28 mouse cellular contexts compared by ENCODE assay signal in the genomic region with DNA sequence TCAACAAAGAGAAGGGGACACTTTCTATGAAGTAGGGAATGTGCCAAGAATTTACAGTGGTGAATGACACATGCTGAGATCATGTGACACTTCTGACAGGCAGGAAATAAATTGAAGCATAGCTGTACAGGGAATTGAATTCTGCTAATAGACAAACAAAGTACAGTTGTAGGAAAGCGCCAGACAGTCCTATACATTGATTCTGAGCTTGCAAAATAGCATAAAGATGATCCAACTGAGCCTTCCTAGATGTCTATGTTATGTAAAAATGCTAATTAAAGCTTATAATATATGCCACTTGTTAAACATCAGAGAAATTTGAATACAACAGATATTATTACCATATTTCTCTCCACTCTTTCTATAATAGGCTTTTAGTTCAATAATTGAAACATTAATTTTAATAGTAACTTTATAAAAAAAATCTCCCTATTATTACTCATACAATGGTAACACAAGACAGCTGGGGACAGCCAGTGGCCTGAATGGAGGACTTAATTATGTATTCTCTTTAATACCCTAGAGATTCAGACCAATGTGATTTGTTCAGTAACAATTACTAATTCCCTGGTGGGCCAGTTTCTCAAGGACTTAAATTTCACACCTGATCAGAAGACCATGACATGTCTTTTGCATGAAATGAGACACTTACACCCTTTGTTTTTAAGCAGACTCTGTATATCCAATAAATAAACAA.
DNase-seq lines count a peak whose midpoint lies in the region; ATAC-seq and TF ChIP-seq lines count a peak whose summit lies in the region.
"Had no signal": no experiment of that assay in that cellular context is flagged by ENCODE, and none has a peak within 500 bp of the region (broad histone marks: within the 10 kb centered on the region; RNA-seq: fewer than 3 reads in every experiment).

No protein-coding gene starts in this region.

- H3K4me2 ChIP-seq in hindbrain, embryonic 12.5 days (replicated peaks), result no peak overlapping the region
- no peak overlapping the region for H3K4me2 ChIP-seq in hindbrain, postnatal 0 days (ENCODE audit: low read depth, low read length)
- H3K4me2 ChIP-seq in midbrain, embryonic 13.5 days (replicated peaks), result no peak overlapping the region
- H3K4me2 ChIP-seq in midbrain, postnatal 0 days (ENCODE audit: low read depth, low read length, poor library complexity, severe bottlenecking), result no peak overlapping the region
- no peak overlapping the region for H3K4me2 ChIP-seq in myocyte (ENCODE audit: low read depth)
- no peak overlapping the region for H3K4me2 ChIP-seq in liver, postnatal 0 days (ENCODE audit: low read depth, low read length)
- H3K4me2 ChIP-seq: embryonic facial prominence, embryonic 13.5 days; forebrain, embryonic 12.5 days; forebrain, embryonic 15.5 days; heart, embryonic 13.5 days; hindbrain, embryonic 13.5 days had no signal

- H3K27ac ChIP-seq in hindbrain, embryonic 12.5 days, result no peak overlapping the region
- no peak overlapping the region for H3K27ac ChIP-seq in hindbrain, postnatal 0 days
- no peak overlapping the region for H3K27ac ChIP-seq in midbrain, embryonic 13.5 days
- no peak overlapping the region for H3K27ac ChIP-seq in midbrain, postnatal 0 days (ENCODE audit: low read depth, low read length)
- no peak overlapping the region for H3K27ac ChIP-seq in liver, postnatal 0 days (ENCODE audit: low read depth)
- H3K27ac ChIP-seq: embryonic facial prominence, embryonic 10.5 days; embryonic facial prominence, embryonic 13.5 days; forebrain, embryonic 12.5 days; forebrain, embryonic 15.5 days; heart, adult 2 months; heart, embryonic 10.5 days; heart, embryonic 13.5 days; hindbrain, embryonic 13.5 days had no signal

- H3K4me3 ChIP-seq in hindbrain, embryonic 12.5 days, result no peak overlapping the region
- H3K4me3 ChIP-seq in hindbrain, postnatal 0 days (ENCODE audit: low read length), result no peak overlapping the region
- no peak overlapping the region for H3K4me3 ChIP-seq in midbrain, embryonic 13.5 days (replicated peaks)
- H3K4me3 ChIP-seq in midbrain, postnatal 0 days (ENCODE audit: low read depth, low read length), result no peak overlapping the region
- no peak overlapping the region for H3K4me3 ChIP-seq in myocyte
- no peak overlapping the region for H3K4me3 ChIP-seq in liver, postnatal 0 days (ENCODE audit: low read depth, low read length)
- H3K4me3 ChIP-seq: embryonic facial prominence, embryonic 10.5 days; embryonic facial prominence, embryonic 13.5 days; erythroblast, embryonic 14.5 days; forebrain, embryonic 12.5 days; forebrain, embryonic 15.5 days; heart, adult 2 months; heart, embryonic 10.5 days; heart, embryonic 13.5 days; hindbrain, embryonic 13.5 days had no signal

- no peak for TF ChIP-seq CTCF in hindbrain, postnatal 0 days (IDR thresholded peaks at IDR 0.05; ENCODE audit: low read depth)
- no peak for TF ChIP-seq CTCF in midbrain, postnatal 0 days (IDR thresholded peaks at IDR 0.05)
- TF ChIP-seq CTCF in liver, postnatal 0 days (IDR thresholded peaks at IDR 0.05; ENCODE audit: low read depth), result no peak

- no peak for DNase-seq in hindbrain, postnatal 0 days (ENCODE audit: low spot score)
- no peak for DNase-seq in midbrain, postnatal 0 days (ENCODE audit: low spot score)
- DNase-seq in 3T3-L1 (ENCODE audit: low read depth, low spot score), result peak; percentile 26
- DNase-seq in liver, postnatal 0 days, result no peak
- DNase-seq: adrenal gland, adult 8-10 months; adrenal gland, postnatal 25 days; cerebellum, adult 11-12 months; cerebellum, adult 8-10 months; cerebellum, postnatal 10 days; cerebellum, postnatal 36 days; embryo, embryonic 11 days; gastrocnemius, postnatal 10 days; gastrocnemius, postnatal 36 days; heart, adult 2 months; heart, postnatal 14 days; heart, postnatal 4 days had no signal

- H3ac ChIP-seq in myocyte (ENCODE audit: control insufficient read depth, insufficient read length), result no peak overlapping the region

- no peak for TF ChIP-seq EP300 in liver, postnatal 0 days (IDR thresholded peaks at IDR 0.05; ENCODE audit: low read depth)

- H3K4me1 ChIP-seq in hindbrain, embryonic 12.5 days, result no peaks in the 10 kb centered on the region
- H3K4me1 ChIP-seq in hindbrain, postnatal 0 days (ENCODE audit: insufficient read depth, low read length), result no peaks in the 10 kb centered on the region
- H3K4me1 ChIP-seq in midbrain, embryonic 13.5 days (replicated peaks), result no peaks in the 10 kb centered on the region
- H3K4me1 ChIP-seq in midbrain, postnatal 0 days (ENCODE audit: insufficient read depth, low read length), result no peaks in the 10 kb centered on the region
- H3K4me1 ChIP-seq in liver, postnatal 0 days (ENCODE audit: insufficient read depth), result no peaks in the 10 kb centered on the region
- H3K4me1 ChIP-seq: embryonic facial prominence, embryonic 10.5 days; embryonic facial prominence, embryonic 13.5 days; forebrain, embryonic 12.5 days; forebrain, embryonic 15.5 days; heart, embryonic 10.5 days; hindbrain, embryonic 13.5 days had no signal

- H3K9me3 ChIP-seq in hindbrain, embryonic 12.5 days (replicated peaks), result no peaks in the 10 kb centered on the region
- no peaks in the 10 kb centered on the region for H3K9me3 ChIP-seq in hindbrain, postnatal 0 days (ENCODE audit: low read length)
- H3K9me3 ChIP-seq in midbrain, embryonic 13.5 days, result no peaks in the 10 kb centered on the region
- H3K9me3 ChIP-seq in midbrain, postnatal 0 days (ENCODE audit: low read length), result no peaks in the 10 kb centered on the region
- H3K9me3 ChIP-seq in liver, postnatal 0 days (ENCODE audit: low read length), result no peaks in the 10 kb centered on the region
- H3K9me3 ChIP-seq: embryonic facial prominence, embryonic 10.5 days; embryonic facial prominence, embryonic 13.5 days; forebrain, embryonic 12.5 days; forebrain, embryonic 15.5 days; heart, embryonic 10.5 days; heart, embryonic 13.5 days; hindbrain, embryonic 13.5 days had no signal

- no peaks in the 10 kb centered on the region for H3K79me2 ChIP-seq in myocyte (ENCODE audit: control insufficient read depth, insufficient read depth)

- no peaks in the 10 kb centered on the region for H3K36me3 ChIP-seq in hindbrain, embryonic 12.5 days
- H3K36me3 ChIP-seq in hindbrain, postnatal 0 days (ENCODE audit: insufficient read depth, low read length), result no peaks in the 10 kb centered on the region
- H3K36me3 ChIP-seq in midbrain, embryonic 13.5 days, result no peaks in the 10 kb centered on the region
- H3K36me3 ChIP-seq in midbrain, postnatal 0 days (ENCODE audit: insufficient read depth, low read length), result no peaks in the 10 kb centered on the region
- no peaks in the 10 kb centered on the region for H3K36me3 ChIP-seq in myocyte (ENCODE audit: control insufficient read depth, insufficient read depth)
- no peaks in the 10 kb centered on the region for H3K36me3 ChIP-seq in liver, postnatal 0 days (replicated peaks; ENCODE audit: insufficient read depth, low read length)
- H3K36me3 ChIP-seq: embryonic facial prominence, embryonic 10.5 days; embryonic facial prominence, embryonic 13.5 days; forebrain, embryonic 12.5 days; forebrain, embryonic 15.5 days; heart, embryonic 10.5 days; heart, embryonic 13.5 days; hindbrain, embryonic 13.5 days had no signal

- H3K27me3 ChIP-seq in hindbrain, embryonic 12.5 days, result no peaks in the 10 kb centered on the region
- H3K27me3 ChIP-seq in hindbrain, postnatal 0 days (ENCODE audit: insufficient read depth, low read length), result no peaks in the 10 kb centered on the region
- no peaks in the 10 kb centered on the region for H3K27me3 ChIP-seq in midbrain, embryonic 13.5 days
- no peaks in the 10 kb centered on the region for H3K27me3 ChIP-seq in midbrain, postnatal 0 days (ENCODE audit: insufficient read depth, low read length)
- no peaks in the 10 kb centered on the region for H3K27me3 ChIP-seq in myocyte (ENCODE audit: control insufficient read depth, insufficient read depth, insufficient read length)
- no peaks in the 10 kb centered on the region for H3K27me3 ChIP-seq in liver, postnatal 0 days (ENCODE audit: insufficient read depth, low read length)
- H3K27me3 ChIP-seq: embryonic facial prominence, embryonic 13.5 days; forebrain, embryonic 12.5 days; forebrain, embryonic 15.5 days; heart, embryonic 13.5 days; hindbrain, embryonic 13.5 days had no signal

- peak; percentile 73; the same call in 1 of the 2 replicates for ATAC-seq in hindbrain, embryonic 12.5 days (ENCODE audit: low FRiP score)
- no peak for ATAC-seq in hindbrain, postnatal 0 days
- ATAC-seq in midbrain, embryonic 13.5 days, result peak; percentile 55
- no peak for ATAC-seq in midbrain, postnatal 0 days (ENCODE audit: low FRiP score)
- no peak for ATAC-seq in liver, postnatal 0 days
- ATAC-seq: activated CD4-positive, CD25-positive, alpha-beta regulatory T cell, adult 4 months; forebrain, embryonic 15.5 days had no signal

- no peak overlapping the region for H3K9ac ChIP-seq in hindbrain, embryonic 12.5 days
- no peak overlapping the region for H3K9ac ChIP-seq in hindbrain, postnatal 0 days (replicated peaks; ENCODE audit: low read length)
- H3K9ac ChIP-seq in midbrain, embryonic 13.5 days (replicated peaks), result no peak overlapping the region
- no peak overlapping the region for H3K9ac ChIP-seq in midbrain, postnatal 0 days (replicated peaks; ENCODE audit: low read length, poor library complexity, severe bottlenecking)
- H3K9ac ChIP-seq in liver, postnatal 0 days (replicated peaks), result no peak overlapping the region
- H3K9ac ChIP-seq: embryonic facial prominence, embryonic 13.5 days; forebrain, embryonic 12.5 days; forebrain, embryonic 15.5 days; heart, embryonic 13.5 days; hindbrain, embryonic 13.5 days had no signal

- TF ChIP-seq POLR2A in myocyte (IDR thresholded peaks at IDR 0.05; ENCODE audit: insufficient read length, low read depth), result no peak

- 85% methylated on average over 1 of the region's 1 CpGs for WGBS in hindbrain, embryonic 12.5 days
- WGBS in hindbrain, postnatal 0 days, result 85% methylated on average over 1 of the region's 1 CpGs
- 70% methylated on average over 1 of the region's 1 CpGs for WGBS in midbrain, embryonic 13.5 days
- WGBS in midbrain, postnatal 0 days, result 81% methylated on average over 1 of the region's 1 CpGs
- 54% methylated on average over 1 of the region's 1 CpGs for WGBS in liver, postnatal 0 days (ENCODE audit: insufficient replicate concordance)

TF ChIP-seq in myocyte, 11 proteins besides CTCF, POLR2A, EP300 and RAD21:
- TF ChIP-seq USF1 (IDR thresholded peaks at IDR 0.05; ENCODE audit: low read depth) (peak; percentile 11), TCF12 (IDR thresholded peaks at IDR 0.05; ENCODE audit: insufficient read depth, poor library complexity, severe bottlenecking) (no peak)

Comparison
In these comparisons a context has a peak if more than half of its experiments do, and no peak if none do; other contexts are left out.
1. ATAC-seq: peak in hindbrain, embryonic 12.5 days (single experiment) and midbrain, embryonic 13.5 days (single experiment); none in hindbrain, postnatal 0 days (single experiment), midbrain, postnatal 0 days (single experiment) and liver, postnatal 0 days (single experiment).